Mouse (Mus musculus): Measurements from ENCODE around the gene Ctsr. TPM values are rescaled to one million over a fixed set of nuclear protein-coding genes. Genes with fewer than 3 reads are reported as not detected.

Ctsr gene
- polyA plus RNA-seq (2015; fragmentation: Nextera tagmentation; extraction: Ambion mirVana) = not detected in 2 replicates

GRCm38 (mm10) chr13:61164156-61164555 is at the start of gene Ctsr:
Ctsr (minus strand) TSS chr13:61164256.

GRCm38 (mm10) chr13:61203310-61203709 is 39.3 kb upstream of the Ctsr start, which contains the start of gene Cts6:
Cts6 (minus strand) TSS chr13:61203410.

Other genes with a start within 250 kb of the Ctsr start
- gene Gm49393, start 228.7 kb downstream of the Ctsr start, polyA plus RNA-seq (2015; fragmentation: Nextera tagmentation; extraction: Ambion mirVana) = not detected in 2 replicates
- 5.0 and 6.3 TPM in 2 replicates for gene Gm49391, start 227.7 kb downstream of the Ctsr start, polyA plus RNA-seq (2015; fragmentation: Nextera tagmentation; extraction: Ambion mirVana)
- gene Ctla2a, start 227.6 kb downstream of the Ctsr start, polyA plus RNA-seq (2015; fragmentation: Nextera tagmentation; extraction: Ambion mirVana) = 109 and 112 TPM in 2 replicates
- not detected in 2 replicates for gene Tpbpa, start 222.3 kb downstream of the Ctsr start, polyA plus RNA-seq (2015; fragmentation: Nextera tagmentation; extraction: Ambion mirVana)
- gene Ctsj, start 158.3 kb downstream of the Ctsr start, polyA plus RNA-seq (2015; fragmentation: Nextera tagmentation; extraction: Ambion mirVana) = 0.39 TPM in 1 of 2 replicates, not detected in the other
- not detected in 2 replicates for gene Ctsq, start 123.6 kb downstream of the Ctsr start, polyA plus RNA-seq (2015; fragmentation: Nextera tagmentation; extraction: Ambion mirVana)
- gene Cts6, start 39.2 kb upstream of the Ctsr start, polyA plus RNA-seq (2015; fragmentation: Nextera tagmentation; extraction: Ambion mirVana) = not detected in 2 replicates
- not detected in 2 replicates for gene Cts8, start 91.1 kb upstream of the Ctsr start, polyA plus RNA-seq (2015; fragmentation: Nextera tagmentation; extraction: Ambion mirVana)
- gene Gm49398, start 124.6 kb upstream of the Ctsr start, polyA plus RNA-seq (2015; fragmentation: Nextera tagmentation; extraction: Ambion mirVana) = not detected in 2 replicates
- not detected in 2 replicates for gene Cts7, start 193.9 kb upstream of the Ctsr start, polyA plus RNA-seq (2015; fragmentation: Nextera tagmentation; extraction: Ambion mirVana)

Data from spleen, postnatal 0 days (tissue).